Mouse (Mus musculus) right cerebral cortex, adult 2 months (tissue): ENCODE measurements around the gene Capn11.

ENCODE experiments used
- DNase-seq, 2 experiments: peaks; one replicate each; pipeline ENCODE4 v3.0.0; 2021 to 2022; ENCODE audit warnings: low spot score in 2 of 2

Gene Capn11

DNA sequence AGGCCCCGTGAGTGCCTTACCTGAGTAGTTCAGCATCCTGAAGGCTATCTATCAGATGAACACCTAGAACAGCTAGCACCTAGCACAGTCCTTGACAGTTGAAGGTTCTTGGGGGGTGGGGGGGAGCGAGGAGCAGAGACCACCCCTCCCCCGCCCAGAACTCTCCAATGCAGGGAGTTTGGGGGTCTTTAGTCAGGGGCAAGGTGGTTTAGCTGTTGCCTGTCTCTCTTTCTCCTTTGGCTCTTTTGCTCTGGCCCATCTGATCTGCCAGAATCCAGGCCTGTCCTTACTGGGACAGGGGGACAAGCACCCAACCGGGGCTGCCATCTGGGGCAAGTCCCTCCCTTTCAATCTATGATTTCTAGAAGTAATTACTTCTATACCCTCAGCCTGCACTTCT lies at the start of gene Capn11:
Gene Capn11, minus strand, starts transcription at position 101 of the 400 bp plus-strand sequence.
- DNase-seq = no peak

DNA sequence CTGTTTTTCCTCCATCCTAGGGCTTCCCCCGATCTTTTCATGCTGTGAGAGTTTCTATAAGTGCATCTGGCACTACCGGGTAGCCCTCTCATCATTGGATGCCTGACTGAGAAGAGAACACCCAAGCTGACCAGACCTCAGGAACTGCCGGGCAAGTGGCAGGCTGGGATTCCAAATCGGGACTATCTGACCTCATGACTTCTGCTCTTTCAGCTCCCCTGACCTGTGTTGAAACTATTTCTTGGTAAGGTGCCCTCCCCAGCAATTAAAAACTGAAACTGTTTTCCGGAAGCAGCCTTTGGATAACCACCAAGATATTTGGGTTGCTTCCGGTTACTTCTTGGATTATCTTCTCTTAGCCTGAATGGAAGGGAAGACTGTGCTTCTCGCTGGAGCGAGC lies 49.1 kb upstream of the Capn11 start:
- DNase-seq = no peak

DNA sequence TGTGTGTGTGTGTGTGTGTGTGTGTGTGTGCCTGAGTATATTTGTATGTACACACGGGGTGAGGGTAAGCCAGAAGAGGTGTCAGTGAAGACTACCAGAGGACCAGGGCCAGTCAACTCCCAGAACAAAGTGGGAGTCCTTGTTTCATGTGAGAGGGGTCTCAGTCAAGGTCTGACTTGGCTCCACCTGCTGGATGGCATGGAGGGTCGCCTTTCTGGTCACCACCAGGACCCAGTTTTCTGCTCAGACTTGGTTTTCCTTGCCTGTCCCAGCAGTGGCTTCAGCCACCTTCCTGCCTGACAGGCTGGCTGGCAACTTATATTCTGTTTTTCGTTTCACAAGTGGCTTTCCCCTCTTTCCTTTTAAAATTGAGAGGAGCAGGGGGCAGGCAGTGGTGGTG lies 48.3 kb upstream of the Capn11 start:
- DNase-seq = no peak

GRCm38 (mm10) chr17:45706796-45707195 lies 47.7 kb upstream of the Capn11 start:
- no peak for DNase-seq

GRCm38 (mm10) chr17:45703187-45703586 lies 44.1 kb upstream of the Capn11 start:
- no peak for DNase-seq

GRCm38 (mm10) chr17:45702254-45702653 lies 43.1 kb upstream of the Capn11 start:
- DNase-seq = no peak

DNA sequence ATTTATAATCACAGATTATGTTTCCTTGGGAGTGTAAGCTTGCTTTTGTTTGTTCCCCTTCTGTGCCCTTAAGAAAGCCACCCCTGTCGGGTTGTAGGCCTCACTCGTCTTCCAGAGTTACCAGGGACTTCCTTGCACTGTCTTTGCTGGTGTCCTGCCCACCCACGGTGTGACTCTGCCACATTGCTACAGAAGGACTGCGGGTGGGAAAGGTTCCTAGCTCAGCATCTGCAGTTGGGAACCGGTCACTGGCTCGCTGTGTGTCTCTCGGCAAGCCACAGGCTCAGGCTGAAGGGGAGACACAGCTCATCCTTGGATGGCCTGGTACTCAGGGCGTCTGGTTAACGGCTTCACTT lies 42.1 kb upstream of the Capn11 start:
- no peak for DNase-seq

GRCm38 (mm10) chr17:45700496-45701235 lies 41.5 kb upstream of the Capn11 start:
- DNase-seq = no peak

DNA sequence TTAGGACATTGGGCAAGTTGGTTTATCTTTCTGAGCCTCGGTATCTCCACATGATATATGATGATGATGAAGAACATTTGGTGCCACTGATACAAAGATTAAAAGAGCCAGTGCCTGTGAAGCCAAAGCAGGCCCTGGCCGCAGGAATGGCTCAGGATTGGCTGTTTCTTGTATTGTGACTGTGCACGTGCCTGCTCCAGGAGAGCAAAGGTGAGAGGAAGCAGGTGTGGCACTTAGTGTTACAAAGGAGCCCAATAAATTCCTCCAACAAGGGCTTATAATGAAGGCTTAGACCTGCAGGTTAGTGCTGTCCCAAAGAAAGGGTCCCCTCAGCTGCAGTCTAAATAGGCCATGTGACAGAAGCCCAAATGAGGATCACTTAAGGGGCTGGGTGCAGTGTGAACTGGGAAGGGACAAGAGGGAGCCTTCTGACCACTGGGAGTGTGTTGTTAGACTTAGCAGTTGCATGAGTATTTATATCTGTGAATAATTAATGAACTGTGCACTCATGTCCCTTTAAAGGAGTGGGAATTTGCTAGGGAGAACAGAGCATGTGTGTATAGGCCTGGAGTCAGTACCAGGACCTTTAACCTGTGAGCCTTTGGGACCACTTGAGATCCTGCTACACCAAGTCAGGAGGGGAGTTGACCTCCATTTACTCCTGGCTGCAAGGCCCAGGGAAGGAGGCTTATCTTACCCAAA lies 40.1 kb upstream of the Capn11 start:
- no peak for DNase-seq

- no peak for DNase-seq
These were observed 39.2 kb upstream of the Capn11 start for GRCm38 (mm10) chr17:45698368-45698767.

- no peak for DNase-seq
These were observed 37.9 kb upstream of the Capn11 start for GRCm38 (mm10) chr17:45696981-45697380.

DNA sequence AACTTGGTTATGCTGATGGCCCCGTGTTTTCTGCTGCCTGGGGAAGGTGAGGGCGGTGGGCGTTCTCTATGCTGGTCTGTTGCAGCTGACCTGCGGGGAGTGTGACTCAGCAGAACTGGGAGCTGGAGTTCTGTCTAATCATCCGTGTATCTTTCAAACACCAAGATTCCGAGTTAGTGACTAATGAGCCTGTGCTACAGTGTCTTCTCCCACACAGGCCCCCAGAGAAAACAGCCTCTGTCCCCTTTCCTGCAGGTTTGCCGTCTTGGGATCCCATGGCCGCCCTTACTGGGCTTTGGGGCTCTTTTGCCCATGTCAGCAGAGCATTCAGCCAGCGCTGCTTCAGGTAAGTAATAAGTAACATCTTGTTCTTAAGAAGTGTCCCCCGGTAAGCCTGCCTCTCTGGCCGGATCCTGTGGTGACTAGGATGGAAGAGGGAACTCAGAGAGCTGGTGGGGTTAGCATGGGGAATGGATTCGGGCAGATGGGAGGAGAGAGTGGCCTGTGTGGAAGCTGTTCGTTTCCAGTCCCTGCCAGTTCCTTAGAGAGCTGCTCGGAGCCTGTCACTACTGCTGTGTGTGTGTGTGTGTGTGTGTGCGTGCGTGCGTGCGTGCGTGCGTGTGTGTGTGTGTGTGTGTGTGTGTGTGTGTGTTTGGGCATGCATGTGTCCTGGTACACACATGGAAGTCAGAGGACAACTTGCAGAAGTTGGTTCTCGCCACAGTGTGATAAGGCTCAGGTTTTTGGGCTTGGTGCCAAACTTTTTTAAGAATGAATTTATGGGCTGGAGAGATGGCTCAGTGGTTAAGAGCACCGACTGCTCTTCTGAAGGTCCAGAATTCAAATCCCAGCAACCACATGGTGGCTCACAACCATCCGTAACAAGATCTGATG lies 36.3 kb upstream of the Capn11 start:
- DNase-seq = peak in 1 of 2 experiments; percentile 18

DNA sequence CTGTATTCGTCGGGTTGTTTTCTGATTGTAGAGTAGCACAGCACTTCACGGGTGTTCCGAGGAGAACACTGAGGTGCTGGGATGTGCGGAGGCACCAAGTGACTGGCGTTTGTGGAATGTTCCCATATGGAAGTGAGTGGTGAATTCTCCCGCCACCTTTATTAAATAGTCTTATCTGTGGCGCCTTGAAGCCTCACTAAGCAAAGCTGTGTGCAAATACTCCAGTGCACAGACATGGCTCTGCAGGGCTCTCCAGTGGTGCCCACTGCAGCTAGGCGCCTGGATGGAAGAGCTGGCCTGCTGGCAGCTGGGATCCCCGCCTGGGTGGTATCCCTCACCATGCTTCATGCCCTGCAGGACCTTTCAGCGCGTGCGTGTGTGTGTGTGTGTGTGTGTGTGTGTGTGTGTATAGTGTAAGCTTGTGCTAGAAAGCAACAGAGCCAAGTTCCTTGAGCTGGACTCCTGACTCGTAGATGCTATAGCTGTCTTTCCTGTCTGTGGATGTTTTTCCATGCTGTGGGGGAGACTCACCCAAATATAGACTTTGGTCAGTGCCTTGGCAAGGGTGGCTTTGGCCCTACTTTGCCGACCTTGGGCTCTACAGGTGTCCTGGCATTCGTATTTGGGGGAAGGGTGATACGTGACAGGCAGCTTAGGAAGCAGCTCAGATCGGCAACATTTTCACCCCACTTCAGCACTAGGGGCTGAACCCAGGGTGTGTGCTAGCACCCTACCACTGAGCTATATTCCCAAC lies 34.9 kb upstream of the Capn11 start:
- DNase-seq = no peak

DNA sequence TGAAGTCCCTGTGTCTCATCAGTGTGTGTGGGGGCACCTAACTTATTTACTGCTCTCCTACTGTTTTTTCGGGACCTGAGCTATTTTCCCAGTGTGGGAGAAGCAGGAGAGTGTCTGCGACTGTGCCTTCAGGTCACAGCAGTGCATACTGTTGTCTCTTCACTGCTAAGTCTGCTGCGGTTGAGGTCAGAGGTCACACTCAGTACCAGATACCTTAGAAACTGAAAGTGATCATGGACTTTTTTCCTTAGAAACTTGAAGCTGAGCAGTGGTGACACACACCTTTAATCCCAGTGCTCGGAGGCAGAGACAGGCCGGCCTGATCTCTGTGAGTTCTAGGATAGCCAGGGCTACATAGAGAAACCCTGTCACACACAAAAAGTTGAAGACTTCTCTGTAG lies 33.0 kb upstream of the Capn11 start:
- DNase-seq = no peak

DNA sequence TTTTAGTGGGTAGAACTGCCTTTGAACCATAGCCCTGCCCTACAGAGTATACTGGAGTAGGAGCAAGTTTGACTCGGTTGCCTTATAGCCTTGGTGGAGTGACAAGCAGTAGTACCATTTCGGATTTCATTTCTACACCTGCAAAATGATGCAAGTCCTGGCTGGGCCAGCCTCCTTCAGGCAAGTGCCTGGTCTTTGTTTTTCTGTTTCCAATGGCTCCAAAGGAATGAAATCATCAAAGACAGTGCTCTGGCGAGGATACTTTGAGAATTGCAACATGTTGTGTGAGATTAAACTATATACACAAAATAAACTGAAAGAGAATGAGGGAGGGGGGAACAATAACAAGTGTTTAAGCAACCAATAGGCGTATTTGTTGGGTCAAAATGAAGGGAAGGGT lies 30.9 kb upstream of the Capn11 start:
- DNase-seq = no peak

- no peak for DNase-seq
These were observed 30.0 kb upstream of the Capn11 start for GRCm38 (mm10) chr17:45689120-45689519.

- no peak for DNase-seq
These were observed 27.6 kb upstream of the Capn11 start, which contains the start of gene Tmem63b for GRCm38 (mm10) chr17:45686716-45687115. Tmem63b (minus strand) TSS chr17:45686905.

GRCm38 (mm10) chr17:45686093-45686619 lies 27.0 kb upstream of the Capn11 start, which contains the start of gene Mrpl14:
Mrpl14 (plus strand) TSS chr17:45686322.
- peak; percentile 89 to 93 for DNase-seq

GRCm38 (mm10) chr17:45685171-45686092 lies 26.3 kb upstream of the Capn11 start:
- peak; percentile 44 for DNase-seq

DNA sequence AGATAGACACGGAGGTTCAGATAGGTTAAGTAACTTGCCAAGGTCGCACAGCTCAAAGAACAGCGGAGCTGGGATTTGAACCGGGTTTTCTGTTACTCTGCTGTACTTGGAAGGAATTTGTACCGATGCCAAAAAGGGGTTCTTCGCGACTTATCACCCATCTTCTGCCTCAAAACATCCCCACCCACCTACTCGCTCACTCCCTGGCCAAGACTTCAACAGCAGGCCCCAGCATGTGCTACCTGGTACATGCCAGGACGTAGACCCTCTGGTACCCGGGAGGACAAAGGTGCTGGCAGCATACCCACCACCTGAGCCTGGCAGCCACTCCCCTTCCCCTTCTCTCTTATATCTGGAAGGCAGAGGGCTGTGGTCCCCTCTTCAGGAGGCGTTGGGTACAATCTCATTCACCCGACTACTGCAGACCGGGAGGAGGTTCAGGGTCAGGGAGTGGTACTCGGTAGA lies 25.6 kb upstream of the Capn11 start:
- peak in 1 of 2 experiments; percentile 18 for DNase-seq
